Mouse (Mus musculus): ENCODE measurements at regions not wholly inside any gene's neighbourhood (a gene's known extent, or its start where the extent isn't known, plus 50 kb on each side); places are given as distances from the start of the nearest gene placed in this dataset.
"Not testable (repeated sequence)": the region's sequence is repeated elsewhere in the genome, so short reads cannot be mapped to it uniquely, and the experiment has no call there.

- no peak for DNase-seq (ENCODE audit: low spot score in 2 of 2)
Observed at GRCm38 (mm10) chr15:31980791-31981190, 196.3 kb upstream of the Tas2r119 start.

- DNase-seq (ENCODE audit: low spot score in 2 of 2): no peak
Observed at GRCm38 (mm10) chr15:31987291-31987690, 189.8 kb upstream of the Tas2r119 start.

- DNase-seq (ENCODE audit: low spot score in 2 of 2): no peak
Observed at GRCm38 (mm10) chr15:31989093-31989492, 188.0 kb upstream of the Tas2r119 start.

- peak in 1 of 2 experiments; percentile 81 for DNase-seq (ENCODE audit: low spot score in 2 of 2)
Observed at GRCm38 (mm10) chr15:31989593-31990290, 187.3 kb upstream of the Tas2r119 start.

- no peak for DNase-seq (ENCODE audit: low spot score in 2 of 2)
Observed at GRCm38 (mm10) chr15:31997996-31998395, 179.1 kb upstream of the Tas2r119 start.

GRCm38 (mm10) chr15:31999553-31999952 lies 177.5 kb upstream of the Tas2r119 start:
- DNase-seq (ENCODE audit: low spot score in 2 of 2): no peak

- peak in 1 of 2 experiments; percentile 41 for DNase-seq (ENCODE audit: low spot score in 2 of 2)
Observed at GRCm38 (mm10) chr15:32002950-32003422, 174.1 kb upstream of the Tas2r119 start.

GRCm38 (mm10) chr15:32003489-32003888 lies 173.6 kb upstream of the Tas2r119 start:
- DNase-seq (ENCODE audit: low spot score in 2 of 2): no peak

GRCm38 (mm10) chr15:32005986-32006385 lies 171.1 kb upstream of the Tas2r119 start:
- no peak for DNase-seq (ENCODE audit: low spot score in 2 of 2)

- DNase-seq (ENCODE audit: low spot score in 2 of 2): no peak
Observed at GRCm38 (mm10) chr15:32009818-32010217, 167.3 kb upstream of the Tas2r119 start.

GRCm38 (mm10) chr15:32012044-32012443 lies 165.0 kb upstream of the Tas2r119 start:
- peak in 1 of 2 experiments; percentile 38 for DNase-seq (ENCODE audit: low spot score in 2 of 2)

- no peak for DNase-seq (ENCODE audit: low spot score in 2 of 2)
Observed at GRCm38 (mm10) chr15:32012838-32013237, 164.3 kb upstream of the Tas2r119 start.

- no peak for DNase-seq (ENCODE audit: low spot score in 2 of 2)
Observed at GRCm38 (mm10) chr15:32015169-32015568, 161.9 kb upstream of the Tas2r119 start.

- no peak for DNase-seq (ENCODE audit: low spot score in 2 of 2)
Observed at GRCm38 (mm10) chr15:32020323-32021008, 156.6 kb upstream of the Tas2r119 start.

- no peak for DNase-seq (ENCODE audit: low spot score in 2 of 2)
Observed at GRCm38 (mm10) chr15:32021009-32021602, 156.0 kb upstream of the Tas2r119 start.

- no peak for DNase-seq (ENCODE audit: low spot score in 2 of 2)
Observed at GRCm38 (mm10) chr15:32034091-32034490, 143.0 kb upstream of the Tas2r119 start.

GRCm38 (mm10) chr15:32034790-32035189 lies 142.3 kb upstream of the Tas2r119 start:
- peak in 1 of 2 experiments; percentile 25 for DNase-seq (ENCODE audit: low spot score in 2 of 2)

- DNase-seq (ENCODE audit: low spot score in 2 of 2): peak in 1 of 2 experiments; percentile 19
Observed at GRCm38 (mm10) chr15:32041764-32042163, 135.3 kb upstream of the Tas2r119 start.

GRCm38 (mm10) chr15:32042173-32042572 lies 134.9 kb upstream of the Tas2r119 start:
- DNase-seq (ENCODE audit: low spot score in 2 of 2): no peak

GRCm38 (mm10) chr15:32042589-32042988 lies 134.5 kb upstream of the Tas2r119 start:
- DNase-seq (ENCODE audit: low spot score in 2 of 2): no peak

- no peak for DNase-seq (ENCODE audit: low spot score in 2 of 2)
Observed at GRCm38 (mm10) chr15:32043207-32043606, 133.9 kb upstream of the Tas2r119 start.

- DNase-seq (ENCODE audit: low spot score in 2 of 2): not testable (repeated sequence)
Observed at GRCm38 (mm10) chr15:32043670-32044069, 133.4 kb upstream of the Tas2r119 start.

GRCm38 (mm10) chr15:32048836-32049235 lies 128.3 kb upstream of the Tas2r119 start:
- no peak for DNase-seq (ENCODE audit: low spot score in 2 of 2)

All from cerebellum, postnatal 4 days (tissue).